Mouse (Mus musculus): Measurements from ENCODE around the gene Dclk1. TPM values are rescaled to one million over a fixed set of nuclear protein-coding genes. Genes with fewer than 3 reads are reported as not detected.

Dclk1 gene
- polyA plus RNA-seq, 1 experiment from 2014 or later, result 11.8 TPM

DNA sequence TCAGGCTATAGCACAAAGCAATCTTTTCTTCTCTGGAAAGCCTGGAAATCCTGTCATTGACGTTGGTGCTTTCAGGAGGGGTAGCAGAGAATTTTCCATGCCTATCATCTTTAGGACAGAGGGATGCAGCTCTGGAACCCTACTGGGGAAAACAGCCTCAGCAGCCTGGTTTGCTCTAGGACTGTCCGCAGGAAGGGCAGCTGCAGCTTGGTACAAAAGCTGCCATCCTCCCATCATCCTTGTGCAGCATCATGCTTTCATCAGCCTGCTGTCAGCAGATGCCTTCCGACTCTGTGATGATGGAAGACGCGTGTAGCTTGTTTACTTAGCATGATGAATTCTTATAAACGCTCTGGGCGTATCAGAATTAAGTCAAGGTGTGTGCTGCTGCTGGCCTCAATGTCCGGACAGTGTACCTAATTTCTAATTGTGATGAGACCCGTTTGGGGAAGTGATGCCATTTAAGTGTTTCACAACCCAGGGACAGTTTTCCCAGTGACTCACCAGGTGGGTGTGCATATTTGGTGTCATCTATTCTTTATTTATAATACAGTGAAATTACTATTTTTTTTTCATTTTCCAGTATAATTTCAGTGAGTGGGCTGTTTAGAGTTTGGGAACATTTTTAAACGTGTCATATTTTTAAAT, 50.7 kb downstream of the Dclk1 start:
- WGBS, result 52% methylated on average over 10 of the region's 10 CpGs

GRCm38 (mm10) chr3:55305653-55306052, 63.5 kb downstream of the Dclk1 start:
- no peaks in the 10 kb centered on the region for H3K36me3 ChIP-seq (ENCODE audit: control insufficient read depth, insufficient read depth, low read length)
- H3K9ac ChIP-seq (ENCODE audit: low read length), result no peak overlapping the region

More for the DNA sequence above, 50.7 kb downstream of the Dclk1 start:
- no peak overlapping the region for H3K27ac ChIP-seq (ENCODE audit: low read length)
- H3K4me3 ChIP-seq (replicated peaks; ENCODE audit: low read length), result no peak overlapping the region
- no peak overlapping the region for H3K9ac ChIP-seq (ENCODE audit: low read length)
- no peaks in the 10 kb centered on the region for H3K4me1 ChIP-seq (ENCODE audit: control insufficient read depth, insufficient read depth, low read length)
- H3K27me3 ChIP-seq (ENCODE audit: control insufficient read depth, insufficient read depth, low read length), result no peaks in the 10 kb centered on the region
- no peak overlapping the region for H3K4me2 ChIP-seq (ENCODE audit: low read depth, low read length)
- ATAC-seq (ENCODE audit: insufficient read depth, low FRiP score), result no peak
- H3K9me3 ChIP-seq (replicated peaks; ENCODE audit: control insufficient read depth, low read length), result no peaks in the 10 kb centered on the region
- no peaks in the 10 kb centered on the region for H3K36me3 ChIP-seq (ENCODE audit: control insufficient read depth, insufficient read depth, low read length)

GRCm38 (mm10) chr3:55307553-55308177, 65.5 kb downstream of the Dclk1 start:
- no peak for ATAC-seq (ENCODE audit: insufficient read depth, low FRiP score)
- 57% methylated on average over 7 of the region's 7 CpGs for WGBS

More at GRCm38 (mm10) chr3:55305653-55306052, 63.5 kb downstream of the Dclk1 start:
- no peaks in the 10 kb centered on the region for H3K9me3 ChIP-seq (replicated peaks; ENCODE audit: control insufficient read depth, low read length)
- no peak overlapping the region for H3K4me2 ChIP-seq (ENCODE audit: low read depth, low read length)
- H3K4me1 ChIP-seq (ENCODE audit: control insufficient read depth, insufficient read depth, low read length), result 0 out of 2 replicates have a peak, but pooled peaks cover 3% of the 10 kb centered on the region
- ATAC-seq (ENCODE audit: insufficient read depth, low FRiP score), result no peak
- no peak overlapping the region for H3K4me3 ChIP-seq (replicated peaks; ENCODE audit: low read length)
- no peak overlapping the region for H3K27ac ChIP-seq (ENCODE audit: low read length)
- H3K27me3 ChIP-seq (ENCODE audit: control insufficient read depth, insufficient read depth, low read length), result no peaks in the 10 kb centered on the region

DNA sequence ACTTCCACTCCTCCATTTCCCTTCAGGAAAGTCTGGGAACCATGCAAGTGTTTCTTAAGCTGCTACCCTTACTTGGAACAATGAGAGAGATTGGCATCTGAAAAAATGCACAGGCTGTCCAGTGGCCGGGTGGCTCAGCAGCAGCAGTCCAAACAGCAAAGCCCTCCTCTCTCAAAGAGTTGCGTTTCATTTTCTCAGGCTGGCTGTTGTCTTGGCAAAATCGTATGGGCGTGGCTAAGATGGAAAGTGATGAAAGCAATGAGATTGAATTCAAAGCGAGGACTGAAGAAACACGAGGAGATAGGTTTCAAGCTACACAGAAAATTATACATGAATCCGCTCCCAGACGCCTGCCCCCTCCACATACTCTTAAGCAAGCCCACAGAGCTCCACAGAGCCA, 67.8 kb downstream of the Dclk1 start:
- WGBS, result 67% methylated on average over 8 of the region's 8 CpGs

More at GRCm38 (mm10) chr3:55307553-55308177, 65.5 kb downstream of the Dclk1 start:
- H3K9ac ChIP-seq (ENCODE audit: low read length), result no peak overlapping the region
- H3K36me3 ChIP-seq (ENCODE audit: control insufficient read depth, insufficient read depth, low read length), result no peaks in the 10 kb centered on the region
- no peak overlapping the region for H3K4me3 ChIP-seq (replicated peaks; ENCODE audit: low read length)
- H3K9me3 ChIP-seq (replicated peaks; ENCODE audit: control insufficient read depth, low read length), result no peaks in the 10 kb centered on the region
- 0 out of 2 replicates have a peak, but pooled peaks cover 3% of the 10 kb centered on the region for H3K4me1 ChIP-seq (ENCODE audit: control insufficient read depth, insufficient read depth, low read length)
- no peak overlapping the region for H3K4me2 ChIP-seq (ENCODE audit: low read depth, low read length)
- no peak overlapping the region for H3K27ac ChIP-seq (ENCODE audit: low read length)
- H3K27me3 ChIP-seq (ENCODE audit: control insufficient read depth, insufficient read depth, low read length), result no peaks in the 10 kb centered on the region

DNA sequence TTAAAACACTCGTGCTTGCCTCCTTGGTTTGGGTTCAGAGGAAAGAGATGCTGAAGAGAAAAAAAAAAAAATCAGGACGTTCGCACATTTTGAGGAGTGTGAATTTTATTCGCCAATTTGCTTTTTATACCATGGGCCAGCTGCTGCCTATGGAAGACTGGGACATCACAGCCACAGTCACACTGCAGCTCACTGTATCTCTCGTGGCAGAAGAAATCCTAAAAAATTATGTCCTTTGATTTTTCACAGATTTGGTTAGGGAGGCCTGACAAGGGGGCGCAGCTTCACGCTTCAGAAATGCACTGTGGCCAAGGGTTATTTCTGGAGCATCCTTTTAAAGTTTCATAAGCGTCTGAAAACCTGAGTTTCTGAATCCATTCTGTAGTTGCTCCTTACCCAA, 73.7 kb downstream of the Dclk1 start:
- Histone ChIP-seq H3K27me3 (ENCODE audit: control insufficient read depth, insufficient read depth, low read length) (no peaks in the 10 kb centered on the region), H3K9me3 (replicated peaks; ENCODE audit: control insufficient read depth, low read length) (no peaks in the 10 kb centered on the region), H3K36me3 (ENCODE audit: control insufficient read depth, insufficient read depth, low read length) (no peaks in the 10 kb centered on the region), H3K27ac (ENCODE audit: low read length) (no peak overlapping the region), H3K4me1 (ENCODE audit: control insufficient read depth, insufficient read depth, low read length) (no peaks in the 10 kb centered on the region), H3K9ac (ENCODE audit: low read length) (no peak overlapping the region), H3K4me2 (ENCODE audit: low read depth, low read length) (no peak overlapping the region), H3K4me3 (replicated peaks; ENCODE audit: low read length) (no peak overlapping the region)
- ATAC-seq (ENCODE audit: insufficient read depth, low FRiP score), result no peak
- WGBS, result 80% methylated on average over 8 of the region's 8 CpGs

More for the DNA sequence above, 67.8 kb downstream of the Dclk1 start:
- no peaks in the 10 kb centered on the region for H3K27me3 ChIP-seq (ENCODE audit: control insufficient read depth, insufficient read depth, low read length)
- H3K4me1 ChIP-seq (ENCODE audit: control insufficient read depth, insufficient read depth, low read length), result 0 out of 2 replicates have a peak, but pooled peaks cover 3% of the 10 kb centered on the region
- H3K9me3 ChIP-seq (replicated peaks; ENCODE audit: control insufficient read depth, low read length), result no peaks in the 10 kb centered on the region
- no peaks in the 10 kb centered on the region for H3K36me3 ChIP-seq (ENCODE audit: control insufficient read depth, insufficient read depth, low read length)
- no peak overlapping the region for H3K9ac ChIP-seq (ENCODE audit: low read length)
- H3K4me3 ChIP-seq (replicated peaks; ENCODE audit: low read length), result no peak overlapping the region
- no peak overlapping the region for H3K27ac ChIP-seq (ENCODE audit: low read length)
- H3K4me2 ChIP-seq (ENCODE audit: low read depth, low read length), result no peak overlapping the region
- ATAC-seq (ENCODE audit: insufficient read depth, low FRiP score), result no peak

GRCm38 (mm10) chr3:55318021-55318420, 75.9 kb downstream of the Dclk1 start:
- Histone ChIP-seq H3K4me2 (ENCODE audit: low read depth, low read length) (no peak overlapping the region), H3K9me3 (replicated peaks; ENCODE audit: control insufficient read depth, low read length) (no peaks in the 10 kb centered on the region), H3K4me3 (replicated peaks; ENCODE audit: low read length) (no peak overlapping the region), H3K4me1 (ENCODE audit: control insufficient read depth, insufficient read depth, low read length) (no peaks in the 10 kb centered on the region), H3K9ac (ENCODE audit: low read length) (no peak overlapping the region), H3K27ac (ENCODE audit: low read length) (no peak overlapping the region), H3K27me3 (ENCODE audit: control insufficient read depth, insufficient read depth, low read length) (no peaks in the 10 kb centered on the region), H3K36me3 (ENCODE audit: control insufficient read depth, insufficient read depth, low read length) (no peaks in the 10 kb centered on the region)
- no peak for ATAC-seq (ENCODE audit: insufficient read depth, low FRiP score)
- WGBS, result 61% methylated on average over 1 of the region's 1 CpGs

DNA sequence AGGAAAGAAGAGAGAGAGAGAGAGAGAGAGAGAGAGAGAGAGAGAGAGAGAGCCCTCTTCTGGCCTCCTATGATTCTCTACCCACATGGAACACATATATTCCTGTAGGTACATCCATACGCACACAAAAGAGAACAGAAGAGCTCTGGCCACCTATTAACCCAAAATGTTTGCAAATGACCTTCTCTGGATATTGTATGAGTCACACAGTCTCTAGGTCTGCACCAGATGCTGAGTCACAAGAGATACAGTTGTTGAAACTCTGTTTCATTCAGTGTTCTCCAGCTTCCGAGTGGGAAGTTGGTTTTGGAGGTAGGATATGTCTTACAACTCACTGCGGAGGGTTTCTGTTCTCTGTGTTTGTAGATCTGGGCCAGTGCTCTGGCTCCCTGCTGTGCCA, 78.4 kb downstream of the Dclk1 start:
- no peak overlapping the region for H3K4me2 ChIP-seq (ENCODE audit: low read depth, low read length)
- no peak for ATAC-seq (ENCODE audit: insufficient read depth, low FRiP score)

GRCm38 (mm10) chr3:55324029-55324428, 81.9 kb downstream of the Dclk1 start:
- H3K4me1 ChIP-seq (ENCODE audit: control insufficient read depth, insufficient read depth, low read length), result no peaks in the 10 kb centered on the region
- no peak overlapping the region for H3K9ac ChIP-seq (ENCODE audit: low read length)
- no peak for ATAC-seq (ENCODE audit: insufficient read depth, low FRiP score)
- no peak overlapping the region for H3K27ac ChIP-seq (ENCODE audit: low read length)
- WGBS, result 27% methylated on average over 1 of the region's 1 CpGs
- no peaks in the 10 kb centered on the region for H3K27me3 ChIP-seq (ENCODE audit: control insufficient read depth, insufficient read depth, low read length)
- H3K4me2 ChIP-seq (ENCODE audit: low read depth, low read length), result no peak overlapping the region
- H3K4me3 ChIP-seq (replicated peaks; ENCODE audit: low read length), result no peak overlapping the region
- no peaks in the 10 kb centered on the region for H3K9me3 ChIP-seq (replicated peaks; ENCODE audit: control insufficient read depth, low read length)
- no peaks in the 10 kb centered on the region for H3K36me3 ChIP-seq (ENCODE audit: control insufficient read depth, insufficient read depth, low read length)

More for the DNA sequence above, 78.4 kb downstream of the Dclk1 start:
- H3K36me3 ChIP-seq (ENCODE audit: control insufficient read depth, insufficient read depth, low read length), result no peaks in the 10 kb centered on the region
- H3K9ac ChIP-seq (ENCODE audit: low read length), result no peak overlapping the region
- H3K27ac ChIP-seq (ENCODE audit: low read length), result no peak overlapping the region
- H3K4me1 ChIP-seq (ENCODE audit: control insufficient read depth, insufficient read depth, low read length), result no peaks in the 10 kb centered on the region
- no peaks in the 10 kb centered on the region for H3K27me3 ChIP-seq (ENCODE audit: control insufficient read depth, insufficient read depth, low read length)
- H3K4me3 ChIP-seq (replicated peaks; ENCODE audit: low read length), result no peak overlapping the region
- no peaks in the 10 kb centered on the region for H3K9me3 ChIP-seq (replicated peaks; ENCODE audit: control insufficient read depth, low read length)
- WGBS, result 90% methylated on average over 3 of the region's 3 CpGs

DNA sequence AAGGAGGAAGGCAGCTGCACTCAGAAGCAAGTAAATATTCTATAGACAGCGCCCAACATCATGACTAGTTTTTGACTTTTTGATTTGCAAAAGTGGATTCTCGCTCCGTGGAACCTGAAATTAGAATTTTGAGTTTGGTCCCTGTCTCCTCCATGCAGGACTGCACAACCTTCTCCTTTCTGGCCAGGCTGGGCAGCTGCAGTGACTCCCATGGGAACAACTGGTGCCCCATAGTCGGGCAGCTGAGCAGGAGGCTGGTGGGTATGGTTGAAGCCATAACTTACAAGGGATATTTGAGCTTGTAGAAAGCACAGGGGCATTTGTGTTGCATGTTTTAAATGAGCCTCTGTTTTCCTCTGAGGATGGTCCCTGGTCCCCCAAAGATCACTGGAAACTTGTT, 88.3 kb downstream of the Dclk1 start:
- H3K4me3 ChIP-seq (replicated peaks; ENCODE audit: low read length), result no peak overlapping the region
- no peak overlapping the region for H3K27ac ChIP-seq (ENCODE audit: low read length)
- no peak for ATAC-seq (ENCODE audit: insufficient read depth, low FRiP score)
- H3K36me3 ChIP-seq (ENCODE audit: control insufficient read depth, insufficient read depth, low read length), result no peaks in the 10 kb centered on the region
- no peak overlapping the region for H3K4me2 ChIP-seq (ENCODE audit: low read depth, low read length)
- H3K9ac ChIP-seq (ENCODE audit: low read length), result no peak overlapping the region
- whole genome bisulfite sequencing, result 91% methylated on average over 4 of the region's 4 CpGs
- H3K4me1 ChIP-seq (ENCODE audit: control insufficient read depth, insufficient read depth, low read length), result no peaks in the 10 kb centered on the region
- no peaks in the 10 kb centered on the region for H3K27me3 ChIP-seq (ENCODE audit: control insufficient read depth, insufficient read depth, low read length)
- no peaks in the 10 kb centered on the region for H3K9me3 ChIP-seq (replicated peaks; ENCODE audit: control insufficient read depth, low read length)
